In the genomic region with DNA sequence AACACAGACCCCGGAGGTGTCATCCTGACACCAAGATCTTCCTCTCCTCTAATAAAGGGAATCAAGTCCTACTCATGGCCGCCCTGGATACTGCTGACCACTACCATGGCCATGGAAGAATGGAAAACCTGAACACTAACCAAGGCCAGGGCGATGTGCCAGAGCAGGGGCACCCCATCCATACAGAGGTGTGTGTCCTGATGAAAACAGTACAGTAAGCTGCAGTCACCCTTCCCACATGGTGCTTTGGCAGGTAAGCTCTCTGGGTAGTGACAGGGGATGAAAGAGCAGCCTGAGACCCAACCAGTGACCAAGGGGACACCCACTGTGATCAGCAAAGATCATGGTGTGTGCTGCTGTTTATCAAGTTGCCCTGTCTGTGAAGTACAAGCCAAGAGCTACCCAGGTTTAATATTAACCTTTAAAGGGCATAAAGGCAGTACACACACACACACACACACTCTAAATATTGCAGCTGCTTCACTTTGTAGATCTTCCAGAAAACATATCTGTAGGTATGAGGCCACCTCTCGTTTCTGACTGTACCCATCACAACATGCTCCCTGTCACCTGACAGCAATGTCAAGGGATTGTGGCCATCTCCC, we compare ENCODE assay signal across 21 mouse cellular contexts.
A peak's percentile ranks its signal among the peaks of the same experiment; 100 is the strongest.
DNase-seq lines count a peak whose midpoint lies in the region; ATAC-seq and TF ChIP-seq lines count a peak whose summit lies in the region.
"Had no signal": no experiment of that assay in that cellular context is flagged by ENCODE, and none has a peak within 500 bp of the region (broad histone marks: within the 10 kb centered on the region; RNA-seq: fewer than 3 reads in every experiment).

No protein-coding gene starts in this region.

- TF ChIP-seq CTCF in forebrain, postnatal 0 days (IDR thresholded peaks at IDR 0.05; ENCODE audit: low read depth): no peak

- 84% methylated on average over 4 of the region's 4 CpGs for WGBS in forebrain, embryonic 13.5 days
- 85% methylated on average over 4 of the region's 4 CpGs for WGBS in forebrain, postnatal 0 days
- 90% methylated on average over 4 of the region's 4 CpGs for WGBS in kidney, embryonic 15.5 days
- 89% methylated on average over 4 of the region's 4 CpGs for WGBS in midbrain, embryonic 13.5 days
- 94% methylated on average over 4 of the region's 4 CpGs for WGBS in midbrain, embryonic 15.5 days

- no peak for ATAC-seq in forebrain, embryonic 13.5 days
- ATAC-seq in forebrain, postnatal 0 days: no peak
- no peak for ATAC-seq in kidney, embryonic 15.5 days (replicated peaks; ENCODE audit: low FRiP score)
- ATAC-seq in midbrain, embryonic 13.5 days: no peak
- ATAC-seq in midbrain, embryonic 15.5 days (replicated peaks): no peak
- ATAC-seq: CD4-positive, CD25-positive, alpha-beta regulatory T cell, adult 4 months had no signal

- H3K4me2 ChIP-seq in forebrain, embryonic 13.5 days: no peak overlapping the region
- no peak overlapping the region for H3K4me2 ChIP-seq in forebrain, postnatal 0 days (ENCODE audit: low read depth)
- H3K4me2 ChIP-seq in kidney, embryonic 15.5 days: no peak overlapping the region
- H3K4me2 ChIP-seq in midbrain, embryonic 13.5 days (replicated peaks): no peak overlapping the region
- no peak overlapping the region for H3K4me2 ChIP-seq in midbrain, embryonic 15.5 days
- H3K4me2 ChIP-seq: embryonic facial prominence, embryonic 13.5 days; heart, embryonic 13.5 days; hindbrain, embryonic 15.5 days had no signal

- H3K9me3 ChIP-seq in forebrain, embryonic 13.5 days (replicated peaks): no peaks in the 10 kb centered on the region
- H3K9me3 ChIP-seq in forebrain, postnatal 0 days (ENCODE audit: low read length): no peaks in the 10 kb centered on the region
- no peaks in the 10 kb centered on the region for H3K9me3 ChIP-seq in kidney, embryonic 15.5 days (replicated peaks)
- no peaks in the 10 kb centered on the region for H3K9me3 ChIP-seq in midbrain, embryonic 13.5 days
- H3K9me3 ChIP-seq in midbrain, embryonic 15.5 days: no peaks in the 10 kb centered on the region
- H3K9me3 ChIP-seq: embryonic facial prominence, embryonic 13.5 days; G1E; heart, embryonic 13.5 days; hindbrain, embryonic 15.5 days had no signal

- H3K4me3 ChIP-seq in forebrain, embryonic 13.5 days: no peak overlapping the region
- no peak overlapping the region for H3K4me3 ChIP-seq in forebrain, postnatal 0 days (ENCODE audit: low read depth, low read length)
- H3K4me3 ChIP-seq in kidney, embryonic 15.5 days (replicated peaks): no peak overlapping the region
- H3K4me3 ChIP-seq in midbrain, embryonic 13.5 days (replicated peaks): no peak overlapping the region
- no peak overlapping the region for H3K4me3 ChIP-seq in midbrain, embryonic 15.5 days
- H3K4me3 ChIP-seq: embryonic facial prominence, embryonic 13.5 days; gastrocnemius, adult 2 months; heart, embryonic 13.5 days; hindbrain, embryonic 15.5 days had no signal

- DNase-seq in forebrain, postnatal 0 days: no peak
- peak; percentile 67 for DNase-seq in kidney, adult 18-20 months
- DNase-seq in kidney, postnatal 36 days: peak; percentile 51 to 66
- DNase-seq in MN1 (ENCODE audit: low spot score): no peak
- DNase-seq: adrenal gland, postnatal 10 days; B cell, adult 2 months; cerebellum, adult 18-20 months; cerebellum, adult 9-11 months; cerebellum, postnatal 36 days; gastrocnemius, adult 2 months; gastrocnemius, postnatal 25 days; heart, postnatal 36 days had no signal

- H3K4me1 ChIP-seq in forebrain, embryonic 13.5 days: peaks cover 41% of the 10 kb centered on the region
- peaks cover 7% of the 10 kb centered on the region for H3K4me1 ChIP-seq in forebrain, postnatal 0 days (ENCODE audit: insufficient read depth)
- peaks cover 9% of the 10 kb centered on the region; the same call in 1 of the 2 replicates for H3K4me1 ChIP-seq in kidney, embryonic 15.5 days
- peaks cover 43% of the 10 kb centered on the region for H3K4me1 ChIP-seq in midbrain, embryonic 13.5 days (replicated peaks)
- peaks cover 28% of the 10 kb centered on the region for H3K4me1 ChIP-seq in midbrain, embryonic 15.5 days

- H3K27ac ChIP-seq in forebrain, embryonic 13.5 days: peak overlapping the region; percentile 63
- H3K27ac ChIP-seq in forebrain, postnatal 0 days (ENCODE audit: low read depth, low read length): no peak overlapping the region
- no peak overlapping the region for H3K27ac ChIP-seq in kidney, embryonic 15.5 days
- H3K27ac ChIP-seq in midbrain, embryonic 13.5 days: 0 out of 2 replicates have a peak overlapping the region, but pooled peaks have one; percentile 19
- no peak overlapping the region for H3K27ac ChIP-seq in midbrain, embryonic 15.5 days
- H3K27ac ChIP-seq: embryonic facial prominence, embryonic 13.5 days; gastrocnemius, adult 2 months; heart, embryonic 13.5 days; hindbrain, embryonic 15.5 days had no signal

- peaks cover 29% of the 10 kb centered on the region; the same call in 1 of the 2 replicates for H3K36me3 ChIP-seq in forebrain, embryonic 13.5 days (ENCODE audit: poor library complexity, severe bottlenecking)
- H3K36me3 ChIP-seq in forebrain, postnatal 0 days (ENCODE audit: insufficient read depth): peaks cover 4% of the 10 kb centered on the region; the same call in 1 of the 2 replicates
- 0 out of 2 replicates have a peak, but pooled peaks cover 7% of the 10 kb centered on the region for H3K36me3 ChIP-seq in kidney, embryonic 15.5 days
- H3K36me3 ChIP-seq in midbrain, embryonic 13.5 days: peaks cover 10% of the 10 kb centered on the region
- H3K36me3 ChIP-seq in midbrain, embryonic 15.5 days (replicated peaks): no peaks in the 10 kb centered on the region
- H3K36me3 ChIP-seq: hindbrain, embryonic 15.5 days had no signal

- no peak overlapping the region for H3K9ac ChIP-seq in forebrain, embryonic 13.5 days
- H3K9ac ChIP-seq in forebrain, postnatal 0 days: no peak overlapping the region
- no peak overlapping the region for H3K9ac ChIP-seq in kidney, embryonic 15.5 days
- no peak overlapping the region for H3K9ac ChIP-seq in midbrain, embryonic 13.5 days (replicated peaks)
- H3K9ac ChIP-seq in midbrain, embryonic 15.5 days: no peak overlapping the region
- H3K9ac ChIP-seq: embryonic facial prominence, embryonic 13.5 days; heart, embryonic 13.5 days; hindbrain, embryonic 15.5 days had no signal

- H3K27me3 ChIP-seq in forebrain, embryonic 13.5 days: no peaks in the 10 kb centered on the region
- H3K27me3 ChIP-seq in forebrain, postnatal 0 days (ENCODE audit: insufficient read depth, low read length): no peaks in the 10 kb centered on the region
- no peaks in the 10 kb centered on the region for H3K27me3 ChIP-seq in kidney, embryonic 15.5 days
- H3K27me3 ChIP-seq in midbrain, embryonic 13.5 days: no peaks in the 10 kb centered on the region
- no peaks in the 10 kb centered on the region for H3K27me3 ChIP-seq in midbrain, embryonic 15.5 days (replicated peaks)
- H3K27me3 ChIP-seq: embryonic facial prominence, embryonic 13.5 days; heart, embryonic 13.5 days; hindbrain, embryonic 15.5 days had no signal

Comparison
In these comparisons a context has a peak if more than half of its experiments do, and no peak if none do; other contexts are left out.
1. H3K27ac ChIP-seq: peak in forebrain, embryonic 13.5 days (single experiment) and midbrain, embryonic 13.5 days (single experiment); none in forebrain, postnatal 0 days (single experiment), kidney, embryonic 15.5 days (single experiment) and midbrain, embryonic 15.5 days (single experiment).
2. DNase-seq: peak in kidney, adult 18-20 months (single experiment) and kidney, postnatal 36 days (2 of 2); none in forebrain, postnatal 0 days (single experiment) and MN1 (single experiment).